Mouse (Mus musculus) liver, embryonic 12.5 days (tissue): ENCODE results near the gene Cd81. TPM values are rescaled to one million over a fixed set of nuclear protein-coding genes. Genes with fewer than 3 reads are reported as not detected.

ENCODE experiments used
- ATAC-seq: fragments of 200-750 bp; cut with Nextera tagmentation; 2 replicates; pipeline ENCODE4 v1.8.0; 2017; ENCODE audit warnings: moderate number of reproducible peaks, mild to moderate bottlenecking, moderate library complexity
- H3K27ac ChIP-seq: fragments of 300-500 bp; sonication (generic); 2 replicates; pipeline ENCODE4 v1.5.1; 2016; ENCODE audit warnings: mild to moderate bottlenecking
- H3K27me3 ChIP-seq: fragments of 300-500 bp; sonication (generic); replicated peaks from 2 replicates; pipeline ENCODE4 v1.6.1; 2016; ENCODE audit warnings: mild to moderate bottlenecking, moderate library complexity
- H3K36me3 ChIP-seq: fragments of 300-500 bp; sonication (generic); 2 replicates; pipeline ENCODE4 v1.6.1; 2016; ENCODE audit warnings: mild to moderate bottlenecking, moderate library complexity
- H3K4me1 ChIP-seq: fragments of 300-500 bp; sonication (generic); 2 replicates; pipeline ENCODE4 v1.6.1; 2016
- H3K4me2 ChIP-seq: fragments of 300-500 bp; sonication (generic); 2 replicates; pipeline ENCODE4 v1.6.1; 2016; ENCODE audit warnings: mild to moderate bottlenecking, moderate library complexity
- H3K4me3 ChIP-seq: fragments of 300-500 bp; sonication (generic); 2 replicates; pipeline ENCODE4 v1.5.1; 2016; ENCODE audit warnings: mild to moderate bottlenecking, moderate library complexity
- H3K9ac ChIP-seq: fragments of 300-500 bp; sonication (generic); 2 replicates; pipeline ENCODE4 v1.6.1; 2016; ENCODE audit warnings: mild to moderate bottlenecking, moderate library complexity
- H3K9me3 ChIP-seq: fragments of 300-500 bp; sonication (generic); replicated peaks from 2 replicates; pipeline ENCODE4 v1.6.1; 2016; ENCODE audit warnings: mild to moderate bottlenecking, moderate library complexity
- WGBS: fragments of 180-500 bp; shearing (Covaris S2); methylation state at CpG from one replicate; pipeline ENCODE4 v1.1.7; 2016; ENCODE audit not compliant: insufficient replicate concordance; 5-methylcytosine and 5-hydroxymethylcytosine counted together
- polyA plus RNA-seq: library from polyadenylated mRNA; unstranded; fragments of >200 nt; fragmentation: Nextera tagmentation; extraction: Ambion mirVana; gene quantifications from 2 replicates; pipeline ENCODE4 v1.2.1, GENCODE M21; 2016

Cd81 gene
- polyA plus RNA-seq, 1 experiment from 2014 or later = 154 TPM

DNA sequence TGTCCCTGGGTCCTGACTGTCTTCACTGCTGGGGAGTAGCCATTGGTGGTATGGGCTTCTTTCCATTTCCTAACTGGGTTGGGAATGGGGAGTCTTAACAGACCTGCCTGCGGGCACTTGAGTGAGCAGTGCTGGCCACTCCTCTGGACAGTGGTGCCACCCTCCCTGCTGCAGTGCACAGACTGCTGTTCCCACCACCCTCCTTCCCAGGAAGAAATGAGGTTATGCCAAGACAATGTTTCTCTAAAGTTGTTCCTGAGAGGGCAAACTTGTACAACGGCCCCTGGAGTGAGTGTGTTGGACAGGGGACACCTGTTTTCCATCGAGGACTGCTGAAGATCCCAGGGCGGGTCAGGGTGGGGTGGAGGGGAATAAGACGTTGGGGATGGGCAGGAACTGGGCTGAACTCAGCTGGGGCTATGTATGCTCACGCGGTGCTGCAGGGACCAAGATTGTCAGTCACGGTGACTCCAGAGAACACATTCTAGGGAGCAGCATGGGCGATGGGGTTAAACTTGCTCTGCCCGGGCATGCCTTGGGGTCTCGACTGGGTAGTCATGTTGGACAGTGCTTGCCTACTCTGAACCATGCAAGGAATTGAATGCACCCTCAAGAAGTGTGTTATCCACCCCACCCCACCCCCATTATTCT lies 1.5 kb downstream of the Cd81 start:
- Histone ChIP-seq H3K4me1 (peaks cover 83% of the 10 kb centered on the region), H3K9me3 (no peaks in the 10 kb centered on the region), H3K36me3 (0 out of 2 replicates have a peak, but pooled peaks cover 7% of the 10 kb centered on the region), H3K4me2 (peak overlapping the region; percentile 95), H3K4me3 (peak overlapping the region; percentile 75), H3K9ac (peak overlapping the region; percentile 85), H3K27me3 (0 out of 2 replicates have a peak, but pooled peaks cover 2% of the 10 kb centered on the region), H3K27ac (no peak overlapping the region)
- ATAC-seq = no peak
- WGBS = 26% methylated on average over 11 of the region's 11 CpGs

- H3K4me2 ChIP-seq = peak overlapping the region; percentile 95
- H3K9ac ChIP-seq = peak overlapping the region; percentile 85
- no peaks in the 10 kb centered on the region for H3K9me3 ChIP-seq
- no peaks in the 10 kb centered on the region for H3K27me3 ChIP-seq
- H3K4me1 ChIP-seq = peaks cover 88% of the 10 kb centered on the region
- 31% methylated on average over 3 of the region's 3 CpGs for WGBS
- peak overlapping the region; percentile 52; the same call in 1 of the 2 replicates for H3K27ac ChIP-seq
- no peak for ATAC-seq
- H3K4me3 ChIP-seq = peak overlapping the region; percentile 75
- 0 out of 2 replicates have a peak, but pooled peaks cover 7% of the 10 kb centered on the region for H3K36me3 ChIP-seq
Observed at GRCm38 (mm10) chr7:143054612-143054965, 2.0 kb downstream of the Cd81 start.

GRCm38 (mm10) chr7:143055001-143055400 lies 2.5 kb downstream of the Cd81 start:
- Histone ChIP-seq H3K4me3 (peak overlapping the region; percentile 75), H3K4me2 (peak overlapping the region; percentile 95), H3K9ac (peak overlapping the region; percentile 85), H3K9me3 (no peaks in the 10 kb centered on the region), H3K27me3 (no peaks in the 10 kb centered on the region), H3K36me3 (peaks cover 9% of the 10 kb centered on the region; the same call in 1 of the 2 replicates), H3K4me1 (peaks cover 92% of the 10 kb centered on the region), H3K27ac (peak overlapping the region; percentile 52)
- WGBS = 42% methylated on average over 3 of the region's 3 CpGs
- ATAC-seq = no peak

DNA sequence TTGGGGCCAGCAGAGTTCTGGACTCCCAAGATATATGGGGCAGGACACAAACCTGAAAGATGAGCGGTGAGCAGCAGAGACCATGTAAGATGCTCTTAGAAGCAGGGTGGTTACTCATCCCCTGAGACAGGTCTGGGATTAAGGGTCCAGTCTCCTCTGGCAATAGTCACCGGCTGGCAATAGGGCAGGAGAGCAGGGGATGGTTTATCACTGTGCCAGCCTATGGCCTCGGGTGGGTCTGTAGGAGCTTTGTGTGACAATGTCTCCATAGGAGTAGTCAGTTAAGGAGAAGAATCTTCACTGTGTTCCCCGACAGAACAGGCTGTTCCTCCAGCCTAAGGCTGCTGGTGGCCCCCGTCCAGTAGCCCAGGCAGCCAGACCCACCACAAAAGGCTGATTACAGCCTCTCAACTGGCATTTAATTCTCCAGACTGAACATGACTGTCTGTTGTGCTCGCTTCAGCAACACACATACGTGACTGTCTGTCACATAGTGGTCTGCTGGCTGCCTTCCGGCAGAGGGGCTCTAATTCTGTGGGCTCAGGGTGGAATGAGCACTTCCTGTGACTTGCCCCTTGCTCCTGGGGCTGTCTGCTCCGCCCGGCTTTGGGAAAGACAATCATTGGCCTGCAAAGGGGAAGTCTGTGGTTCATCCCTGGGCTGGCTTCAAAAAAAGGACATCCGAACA lies 3.1 kb downstream of the Cd81 start:
- H3K27me3 ChIP-seq = no peaks in the 10 kb centered on the region
- ATAC-seq = no peak
- peak overlapping the region; percentile 52 for H3K27ac ChIP-seq
- H3K9me3 ChIP-seq = no peaks in the 10 kb centered on the region
- peak overlapping the region; percentile 75 for H3K4me3 ChIP-seq
- H3K9ac ChIP-seq = peak overlapping the region; percentile 12; the same call in 1 of the 2 replicates
- 35% methylated on average over 11 of the region's 11 CpGs for WGBS
- H3K4me2 ChIP-seq = peak overlapping the region; percentile 95
- H3K36me3 ChIP-seq = peaks cover 14% of the 10 kb centered on the region
- peaks cover 98% of the 10 kb centered on the region for H3K4me1 ChIP-seq

- H3K4me1 ChIP-seq = peaks cover 99% of the 10 kb centered on the region
- WGBS = 41% methylated on average over 5 of the region's 5 CpGs
- H3K9ac ChIP-seq = no peak overlapping the region; the same call in 1 of the 2 replicates
- ATAC-seq = no peak
- H3K4me2 ChIP-seq = peak overlapping the region; percentile 95
- no peaks in the 10 kb centered on the region for H3K27me3 ChIP-seq
- peak overlapping the region; percentile 80 for H3K27ac ChIP-seq
- peaks cover 28% of the 10 kb centered on the region for H3K36me3 ChIP-seq
- no peak overlapping the region for H3K4me3 ChIP-seq
- H3K9me3 ChIP-seq = no peaks in the 10 kb centered on the region
Observed at GRCm38 (mm10) chr7:143057023-143057422, 4.5 kb downstream of the Cd81 start.

- peaks cover 35% of the 10 kb centered on the region for H3K36me3 ChIP-seq
- peak overlapping the region; percentile 95 for H3K4me2 ChIP-seq
- H3K9ac ChIP-seq = 0 out of 2 replicates have a peak overlapping the region, but pooled peaks have one; percentile 28
- H3K9me3 ChIP-seq = no peaks in the 10 kb centered on the region
- H3K27me3 ChIP-seq = no peaks in the 10 kb centered on the region
- H3K4me3 ChIP-seq = no peak overlapping the region
- H3K4me1 ChIP-seq = peaks cover 94% of the 10 kb centered on the region
- peak overlapping the region; percentile 80 for H3K27ac ChIP-seq
- peak; percentile 71 for ATAC-seq
- 5% methylated on average over 9 of the region's 9 CpGs for WGBS
Observed at GRCm38 (mm10) chr7:143057667-143058220, 5.2 kb downstream of the Cd81 start.

DNA sequence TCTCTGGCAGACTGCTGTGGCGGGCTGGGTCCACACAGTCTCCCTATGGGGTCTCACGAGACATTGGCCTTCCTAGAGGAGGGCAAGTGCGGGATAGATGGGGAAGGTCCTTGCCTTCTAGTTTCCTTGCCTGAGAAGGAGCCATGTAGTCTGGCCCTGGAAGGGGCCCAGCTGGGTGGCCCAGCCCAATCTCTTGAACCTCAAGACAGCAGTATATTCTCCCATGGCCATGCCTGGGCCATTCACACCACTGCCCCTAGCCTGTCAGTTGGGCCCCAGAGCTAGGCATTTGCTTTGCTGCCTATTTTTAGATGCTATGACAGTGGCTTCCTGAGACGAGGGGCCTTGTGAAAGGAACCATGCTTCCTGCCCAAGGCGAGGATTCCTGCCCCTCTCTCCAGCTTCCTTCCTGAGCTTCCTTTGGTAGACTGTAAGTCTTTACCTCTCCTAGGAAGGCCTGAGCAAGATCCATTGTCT lies 5.7 kb downstream of the Cd81 start:
- ATAC-seq = peak; percentile 33
- H3K27ac ChIP-seq = peak overlapping the region; percentile 80
- H3K27me3 ChIP-seq = no peaks in the 10 kb centered on the region
- no peak overlapping the region for H3K4me3 ChIP-seq
- H3K4me1 ChIP-seq = peaks cover 89% of the 10 kb centered on the region
- WGBS = 15% methylated on average over 5 of the region's 5 CpGs
- no peaks in the 10 kb centered on the region for H3K9me3 ChIP-seq
- H3K9ac ChIP-seq = 0 out of 2 replicates have a peak overlapping the region, but pooled peaks have one; percentile 6
- peak overlapping the region; percentile 95 for H3K4me2 ChIP-seq
- peaks cover 40% of the 10 kb centered on the region for H3K36me3 ChIP-seq

GRCm38 (mm10) chr7:143059202-143059870 lies 6.8 kb downstream of the Cd81 start:
- WGBS = 36% methylated on average over 5 of the region's 5 CpGs
- H3K27ac ChIP-seq = peak overlapping the region; percentile 80; the same call in 1 of the 2 replicates
- no peak for ATAC-seq
- H3K4me2 ChIP-seq = no peak overlapping the region
- H3K9ac ChIP-seq = no peak overlapping the region
- no peaks in the 10 kb centered on the region for H3K9me3 ChIP-seq
- peaks cover 51% of the 10 kb centered on the region for H3K36me3 ChIP-seq
- no peaks in the 10 kb centered on the region for H3K27me3 ChIP-seq
- H3K4me3 ChIP-seq = no peak overlapping the region
- H3K4me1 ChIP-seq = peaks cover 78% of the 10 kb centered on the region

DNA sequence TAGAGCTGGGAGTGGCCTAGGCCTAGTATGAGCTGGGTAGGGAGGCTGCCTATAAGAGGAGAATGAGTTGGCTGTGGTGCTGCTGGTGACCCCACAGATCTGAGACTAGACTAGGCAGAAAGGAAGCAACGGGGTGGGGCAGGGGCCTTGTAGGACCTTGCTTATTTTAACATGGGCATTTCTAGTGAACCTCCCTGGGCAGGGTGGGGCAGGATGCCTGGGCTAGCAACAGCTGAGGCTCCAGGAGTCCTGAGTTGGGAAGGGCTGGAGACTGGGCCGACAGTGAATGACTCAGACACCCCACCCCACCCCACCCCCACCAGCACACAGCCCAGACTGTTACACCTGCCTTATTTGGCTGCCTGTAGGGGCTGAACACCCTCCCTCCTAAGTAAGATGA lies 10.2 kb downstream of the Cd81 start:
- Histone ChIP-seq H3K4me1 (peaks cover 45% of the 10 kb centered on the region), H3K4me2 (no peak overlapping the region), H3K27ac (no peak overlapping the region), H3K4me3 (no peak overlapping the region), H3K36me3 (peaks cover 78% of the 10 kb centered on the region), H3K27me3 (no peaks in the 10 kb centered on the region), H3K9ac (no peak overlapping the region), H3K9me3 (no peaks in the 10 kb centered on the region)
- ATAC-seq = no peak
- WGBS = 66% methylated on average over 2 of the region's 2 CpGs

GRCm38 (mm10) chr7:143064226-143064625 lies 11.7 kb downstream of the Cd81 start:
- H3K36me3 ChIP-seq = peaks cover 86% of the 10 kb centered on the region
- ATAC-seq = no peak
- H3K4me2 ChIP-seq = no peak overlapping the region
- H3K9ac ChIP-seq = no peak overlapping the region
- no peaks in the 10 kb centered on the region for H3K27me3 ChIP-seq
- WGBS = 87% methylated on average over 6 of the region's 6 CpGs
- peaks cover 40% of the 10 kb centered on the region for H3K4me1 ChIP-seq
- no peak overlapping the region for H3K27ac ChIP-seq
- H3K4me3 ChIP-seq = no peak overlapping the region
- no peaks in the 10 kb centered on the region for H3K9me3 ChIP-seq

- ATAC-seq = no peak
- peaks cover 36% of the 10 kb centered on the region for H3K4me1 ChIP-seq
- H3K9ac ChIP-seq = 0 out of 2 replicates have a peak overlapping the region, but pooled peaks have one; percentile 5
- peaks cover 84% of the 10 kb centered on the region for H3K36me3 ChIP-seq
- H3K27ac ChIP-seq = no peak overlapping the region
- H3K4me2 ChIP-seq = no peak overlapping the region
- no peak overlapping the region for H3K4me3 ChIP-seq
- H3K9me3 ChIP-seq = no peaks in the 10 kb centered on the region
- H3K27me3 ChIP-seq = no peaks in the 10 kb centered on the region
- WGBS = 81% methylated on average over 2 of the region's 2 CpGs
Observed at GRCm38 (mm10) chr7:143065692-143066091, 13.2 kb downstream of the Cd81 start.
